Mouse (Mus musculus) thymus, postnatal 10 days (tissue): Measurements from ENCODE around the gene Sntb2.

Source experiments
- DNase-seq, 2 experiments: peaks; one replicate each; pipeline ENCODE4 v3.0.0; 2021; ENCODE audit warnings: low spot score in 2 of 2

Sntb2 gene

DNA sequence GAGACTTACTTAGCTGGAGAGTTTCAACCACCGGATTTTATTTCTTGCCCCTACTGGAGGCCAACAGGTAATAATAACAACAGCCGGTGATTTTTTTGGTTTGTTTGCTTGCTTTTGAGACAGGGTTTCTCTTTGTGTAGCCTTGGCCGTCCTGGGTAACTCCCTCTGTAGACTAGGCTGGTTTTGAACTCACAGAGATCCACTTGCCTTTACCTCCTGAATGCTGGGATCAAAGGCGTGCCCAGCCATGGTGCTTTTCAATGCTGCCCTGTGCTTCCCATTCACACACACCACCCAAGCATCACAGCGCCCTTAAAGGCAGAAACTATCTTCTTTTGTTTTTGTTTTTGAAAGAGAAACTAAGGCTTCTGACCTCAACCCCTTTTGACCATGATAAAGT is 5.6 kb upstream of the Sntb2 start:
- DNase-seq: no peak

DNA sequence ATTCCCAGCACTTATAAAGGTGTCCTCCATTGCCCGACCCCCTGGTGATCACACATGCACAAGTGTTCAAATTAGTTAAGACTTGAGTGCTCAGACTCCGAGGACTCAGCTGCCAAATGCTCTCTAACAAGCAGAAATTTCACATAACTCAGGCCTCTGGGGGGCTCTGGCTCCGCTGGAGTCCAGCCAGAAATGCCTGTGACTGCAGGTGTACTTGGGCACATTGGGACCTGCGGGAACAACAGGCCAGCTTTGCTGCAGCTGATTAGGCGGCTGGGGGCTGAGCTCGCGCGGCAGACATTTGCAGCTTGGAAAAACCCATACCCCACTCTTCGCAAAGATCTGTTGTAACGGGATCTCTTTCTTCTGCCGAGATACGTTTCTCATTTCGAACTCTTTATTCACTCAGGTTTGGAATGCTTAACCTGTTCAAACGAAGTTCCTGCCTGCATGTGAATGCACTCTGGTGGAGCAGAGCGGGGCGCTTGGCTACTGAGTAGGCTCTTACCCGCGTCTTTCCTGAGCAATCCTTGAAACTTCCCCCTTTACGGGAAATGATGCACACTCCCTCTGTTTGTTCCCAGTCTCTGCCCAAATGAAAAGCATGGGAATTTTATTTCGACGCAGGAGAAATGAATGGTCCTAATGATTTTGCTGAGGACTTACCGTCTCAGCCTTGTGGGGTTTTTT is 3.0 kb upstream of the Sntb2 start:
- no peak for DNase-seq

DNA sequence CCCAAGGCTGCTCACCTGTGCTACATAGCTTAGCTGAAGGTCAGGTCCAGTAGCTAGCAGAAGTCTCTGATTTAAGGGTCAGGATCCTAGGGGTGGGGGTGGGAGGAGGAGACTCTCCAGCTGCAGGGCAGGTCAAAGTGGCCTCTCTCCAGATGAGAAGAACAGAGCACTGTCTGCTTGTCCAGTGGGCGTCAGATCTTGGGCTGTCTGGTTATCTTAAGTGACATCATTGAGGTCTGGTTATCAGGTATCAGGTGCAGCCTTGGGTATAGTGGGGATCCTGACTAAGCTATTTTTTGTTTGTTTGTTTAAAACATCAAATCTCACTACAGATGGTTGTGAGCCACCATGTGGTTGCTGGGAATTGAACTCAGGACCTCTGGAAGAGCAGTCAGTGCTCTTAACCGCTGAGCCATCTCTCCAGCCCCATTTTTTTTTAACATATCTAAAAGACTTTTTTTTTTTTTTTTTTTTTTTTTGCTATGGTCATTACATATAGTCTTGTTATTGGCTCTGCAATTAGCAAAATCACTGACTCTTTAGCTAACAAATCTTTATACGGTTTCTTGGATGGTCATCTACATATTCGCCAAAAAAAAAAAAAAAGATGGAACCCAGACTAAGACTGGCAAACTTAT is 1.9 kb upstream of the Sntb2 start:
- DNase-seq: no peak

DNA sequence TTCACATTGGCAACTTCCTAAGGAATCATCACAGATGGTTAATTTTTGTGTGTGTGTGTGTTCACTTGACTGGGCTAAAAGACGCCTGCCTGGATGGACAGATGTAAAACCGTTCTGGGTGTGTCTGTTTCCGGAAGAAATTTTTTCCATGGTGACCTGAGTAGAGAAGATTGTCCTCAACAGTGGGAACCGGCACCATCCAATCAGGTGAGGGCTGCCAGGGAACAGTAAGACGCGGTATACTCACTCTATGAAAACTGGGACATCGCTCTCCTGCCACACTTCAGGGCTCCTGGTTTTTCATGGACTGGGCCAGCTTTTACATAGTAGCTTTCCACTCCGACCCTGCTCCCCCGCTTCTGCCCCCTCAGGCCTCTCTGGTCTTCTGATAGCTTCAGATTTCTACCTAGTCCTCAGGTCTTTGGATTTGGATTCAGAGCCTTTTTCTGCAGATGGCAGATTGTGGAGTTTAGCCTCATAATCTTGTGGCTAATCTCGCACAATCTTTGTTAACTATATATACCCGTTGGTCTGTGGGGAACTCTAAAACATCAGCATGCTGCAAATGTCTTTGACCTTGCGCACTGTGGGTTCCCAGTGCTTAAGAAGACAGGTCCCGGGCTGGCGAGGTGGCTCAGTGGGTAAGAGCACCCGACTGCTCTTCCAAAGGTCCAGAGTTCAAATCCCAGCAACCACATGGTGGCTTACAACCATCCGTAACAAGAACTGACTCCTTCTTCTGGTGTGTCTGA is 1.1 kb upstream of the Sntb2 start:
- DNase-seq: no peak

DNA sequence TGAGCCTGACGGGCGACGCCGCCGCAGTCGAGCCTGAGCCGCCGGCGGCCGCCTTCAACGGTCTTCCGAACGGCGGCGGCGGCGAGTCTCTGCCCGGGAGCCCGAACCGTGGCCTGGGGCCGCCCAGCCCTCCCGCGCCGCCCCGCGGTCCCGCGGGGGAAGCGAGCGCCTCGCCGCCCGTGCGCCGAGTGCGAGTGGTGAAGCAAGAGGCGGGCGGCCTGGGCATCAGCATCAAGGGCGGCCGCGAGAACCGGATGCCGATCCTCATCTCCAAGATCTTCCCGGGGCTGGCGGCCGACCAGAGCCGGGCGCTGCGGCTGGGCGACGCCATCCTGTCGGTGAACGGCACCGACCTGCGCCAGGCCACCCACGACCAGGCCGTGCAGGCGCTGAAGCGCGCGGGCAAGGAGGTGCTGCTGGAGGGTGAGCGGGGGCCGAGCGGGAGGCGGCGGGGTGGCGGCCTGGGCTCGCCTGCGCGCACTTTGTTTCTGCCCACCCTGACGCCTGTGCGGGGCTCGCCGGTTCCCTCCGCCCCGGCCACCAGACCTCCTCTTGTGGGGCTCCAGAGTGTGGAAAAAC is 438 bp downstream of the Sntb2 start:
- peak; percentile 17 to 22 for DNase-seq

- no peak for DNase-seq
These were observed 1.0 kb downstream of the Sntb2 start for GRCm38 (mm10) chr8:106936478-106937051.

DNA sequence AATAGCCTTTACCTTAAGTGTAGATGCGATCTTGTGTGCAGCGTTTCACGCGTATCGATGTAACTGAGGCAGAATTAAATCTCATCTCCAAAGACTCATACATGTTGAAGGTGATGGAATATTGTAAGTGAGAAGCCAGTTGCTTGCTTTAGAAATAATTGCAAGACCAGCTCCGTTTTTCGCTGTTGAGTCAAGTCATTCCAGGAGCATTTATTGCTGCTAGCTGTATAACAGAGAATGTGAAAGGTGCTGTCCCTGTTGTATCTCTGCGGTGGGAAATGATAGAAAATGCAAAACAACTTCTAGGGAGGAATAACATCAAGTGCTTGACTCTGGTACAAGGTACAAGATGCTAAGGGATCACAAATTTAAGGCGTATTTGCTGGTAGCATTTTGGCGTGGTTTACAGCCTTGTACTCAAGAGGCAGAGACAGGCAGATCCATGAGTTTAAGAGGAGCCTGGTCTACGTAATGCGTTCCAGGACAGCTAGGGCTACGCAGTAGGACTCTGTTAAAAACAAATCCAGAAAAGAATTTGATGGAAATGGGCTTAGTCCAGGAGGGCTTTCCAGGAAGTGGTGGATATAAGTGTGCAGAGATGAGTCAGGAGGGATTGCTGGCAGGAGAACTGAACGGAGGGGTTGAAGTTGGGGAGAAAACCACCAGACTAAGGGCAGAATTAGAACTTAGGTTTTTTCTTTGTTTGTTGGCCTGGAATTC is 1.7 kb downstream of the Sntb2 start:
- no peak for DNase-seq

- DNase-seq: no peak
These were observed 6.3 kb downstream of the Sntb2 start for GRCm38 (mm10) chr8:106941806-106942205.

GRCm38 (mm10) chr8:106943874-106944418 is 8.4 kb downstream of the Sntb2 start:
- DNase-seq: no peak

DNA sequence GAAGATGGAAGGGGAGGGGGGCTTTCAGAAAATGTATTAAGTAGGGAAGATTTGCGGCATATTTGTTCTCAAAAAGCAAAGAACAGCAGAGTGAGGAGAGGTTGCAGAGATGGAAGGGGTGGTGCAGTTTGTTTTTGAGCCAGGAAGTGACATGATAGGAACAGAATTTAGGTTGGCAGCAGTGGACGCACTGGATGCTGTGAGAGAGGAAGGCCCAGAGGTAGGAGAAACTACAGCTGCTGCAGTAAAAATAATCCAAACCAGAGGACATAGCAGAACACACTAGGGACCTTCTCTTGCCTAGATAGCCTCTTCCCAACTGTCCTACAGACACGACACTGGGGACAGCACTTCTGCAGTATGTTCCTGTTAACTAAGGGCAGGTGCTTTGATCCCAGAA is 9.2 kb downstream of the Sntb2 start:
- DNase-seq: no peak

DNA sequence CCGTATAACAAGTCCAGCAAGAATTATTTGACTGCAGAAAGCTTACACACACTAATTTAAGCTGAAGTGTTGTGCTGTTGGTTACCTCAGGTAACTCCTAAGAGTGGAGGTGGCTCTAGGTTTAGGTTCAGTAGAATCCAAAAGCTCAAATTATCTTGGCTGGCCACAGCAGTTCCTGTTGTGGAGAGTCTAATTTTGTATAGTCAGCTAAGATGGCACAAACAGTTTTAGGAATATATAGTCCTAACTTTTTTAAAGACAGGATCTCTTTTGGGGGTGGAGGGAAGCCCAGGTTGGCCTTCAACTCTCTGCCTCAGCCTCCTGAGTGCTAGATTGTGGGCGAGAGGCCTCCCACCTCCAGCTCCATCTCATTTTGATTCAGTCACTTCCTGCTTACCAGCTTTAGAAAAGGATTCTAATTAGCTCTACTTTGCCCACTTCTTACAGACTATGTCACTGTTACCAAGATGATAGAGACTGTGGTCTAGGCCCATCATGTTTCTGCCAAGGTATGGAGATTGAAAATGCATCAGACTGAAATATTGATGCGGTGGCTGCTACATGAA is 13.2 kb downstream of the Sntb2 start:
- no peak for DNase-seq

GRCm38 (mm10) chr8:106951707-106952106 is 16.2 kb downstream of the Sntb2 start:
- no peak for DNase-seq

GRCm38 (mm10) chr8:106953571-106953970 is 18.0 kb downstream of the Sntb2 start:
- DNase-seq: no peak

DNA sequence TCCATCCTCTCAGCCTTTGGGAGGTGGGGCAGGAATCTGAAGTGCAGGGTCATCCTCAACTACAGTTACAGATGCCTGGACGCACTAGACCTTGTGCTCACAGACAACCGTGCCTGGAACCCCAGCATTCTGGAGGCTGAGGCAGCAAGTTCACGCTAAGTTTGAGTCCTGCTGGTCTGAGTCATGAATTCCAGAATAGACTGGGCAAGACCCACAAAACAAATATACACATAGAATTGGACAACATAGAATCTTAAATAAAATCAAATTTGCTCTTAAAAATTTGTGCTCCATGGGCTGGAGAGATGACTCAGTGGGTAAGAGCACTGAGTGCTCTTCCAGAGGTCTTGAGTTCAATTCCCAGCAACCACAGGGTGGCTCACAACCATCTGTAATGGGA is 21.5 kb downstream of the Sntb2 start:
- DNase-seq: no peak

DNA sequence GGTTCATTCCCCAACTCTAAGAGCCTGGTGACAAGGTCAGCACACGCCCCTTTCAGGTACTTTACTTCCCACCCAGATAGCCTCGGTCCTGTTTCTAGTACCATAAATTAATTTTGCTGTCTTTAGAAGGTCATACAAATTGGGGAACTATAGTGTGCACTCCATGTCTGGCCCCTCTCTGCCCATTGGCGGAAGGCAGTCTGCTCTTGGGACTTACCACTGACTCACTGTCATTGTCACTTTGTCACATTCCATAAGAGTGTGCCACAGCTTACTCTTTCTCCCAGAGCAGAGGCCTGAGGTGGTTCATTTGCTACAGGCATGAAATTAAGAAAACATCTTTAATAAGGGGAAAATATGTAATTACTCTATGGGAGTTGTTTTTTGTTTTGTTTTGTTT is 22.7 kb downstream of the Sntb2 start:
- no peak for DNase-seq

DNA sequence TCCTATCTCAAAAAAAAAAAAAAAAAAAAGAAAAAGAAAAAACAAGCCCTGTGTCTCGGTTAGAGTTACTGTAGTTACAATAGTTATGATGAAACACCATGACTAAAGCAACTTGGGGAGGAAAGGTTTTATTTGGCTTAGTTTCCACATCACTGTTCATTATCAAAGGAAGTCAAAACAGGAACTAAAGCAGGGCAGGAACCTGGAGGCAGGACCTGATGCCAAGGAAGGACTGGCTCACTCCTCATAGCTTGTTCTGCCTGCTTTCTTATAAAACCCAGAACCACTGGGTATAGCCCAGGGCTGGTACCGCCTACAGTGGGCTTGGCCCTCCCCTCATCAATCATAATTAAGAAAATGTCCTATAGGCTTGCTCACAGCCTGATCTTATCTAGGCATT is 24.1 kb downstream of the Sntb2 start:
- no peak for DNase-seq

DNA sequence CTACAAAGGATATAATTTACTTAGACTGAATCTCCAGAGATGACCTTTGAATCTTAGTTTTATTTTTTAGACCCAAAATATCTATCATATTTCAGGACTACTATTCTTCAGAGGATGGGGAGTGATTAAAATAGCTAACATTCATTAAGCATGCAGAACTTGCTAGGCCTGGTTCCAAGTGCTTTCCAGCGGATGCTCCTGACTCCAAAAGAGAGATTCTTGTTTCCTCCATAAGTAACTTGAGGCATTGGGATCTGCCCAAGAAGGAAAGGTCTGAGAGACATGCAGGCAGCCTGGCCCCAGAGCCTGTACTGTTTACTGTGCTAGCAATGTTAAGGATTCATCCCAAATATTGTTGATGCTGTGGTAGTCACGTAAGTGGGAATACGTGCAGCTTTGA is 26.8 kb downstream of the Sntb2 start:
- no peak for DNase-seq

GRCm38 (mm10) chr8:106963365-106963764 is 27.8 kb downstream of the Sntb2 start:
- DNase-seq: no peak

GRCm38 (mm10) chr8:106964573-106964972 is 29.0 kb downstream of the Sntb2 start:
- DNase-seq: no peak

GRCm38 (mm10) chr8:106969964-106970363 is 34.4 kb downstream of the Sntb2 start:
- no peak for DNase-seq

GRCm38 (mm10) chr8:106971916-106972315 is 36.4 kb downstream of the Sntb2 start:
- no peak for DNase-seq
